Mouse (Mus musculus): ENCODE results near the gene Actn4. TPM values are rescaled to one million over a fixed set of nuclear protein-coding genes. Genes with fewer than 3 reads are reported as not detected.
A peak's percentile ranks its signal among the peaks of the same experiment; 100 is the strongest.

Actn4 gene
- polyA plus RNA-seq, 1 experiment, result 243 TPM

- no peaks in the 10 kb centered on the region for H3K27me3 ChIP-seq (ENCODE audit: control insufficient read depth, insufficient read depth, low read length)
- H3K4me3 ChIP-seq (ENCODE audit: control insufficient read depth, insufficient read depth, low read length), result no peak overlapping the region
- TF ChIP-seq CTCF (IDR thresholded peaks at IDR 0.05; ENCODE audit: borderline replicate concordance, control insufficient read depth, extremely low read depth, insufficient read depth, low read length, poor library complexity) (no peak), POLR2A (IDR thresholded peaks at IDR 0.05; ENCODE audit: control insufficient read depth, extremely low read depth, insufficient read depth, low read length, poor library complexity) (no peak)
- WGBS, result 9% methylated on average over 1 of the region's 1 CpGs
- H3K4me1 ChIP-seq (replicated peaks; ENCODE audit: control insufficient read depth, insufficient read depth, low read length), result peaks cover 44% of the 10 kb centered on the region
- DNase-seq, result no peak
- peak overlapping the region; percentile 36; the same call in 1 of the 2 replicates for H3K27ac ChIP-seq (ENCODE audit: control insufficient read depth, insufficient read depth, low read length)
- no peaks in the 10 kb centered on the region for H3K36me3 ChIP-seq (ENCODE audit: control insufficient read depth, insufficient read depth, low read length)
Measured at GRCm38 (mm10) chr7:28946271-28946610, 15.9 kb downstream of the Actn4 start.

- no peak for DNase-seq
- peaks cover 44% of the 10 kb centered on the region for H3K4me1 ChIP-seq (replicated peaks; ENCODE audit: control insufficient read depth, insufficient read depth, low read length)
- H3K27me3 ChIP-seq (ENCODE audit: control insufficient read depth, insufficient read depth, low read length), result no peaks in the 10 kb centered on the region
- TF ChIP-seq CTCF (IDR thresholded peaks at IDR 0.05; ENCODE audit: borderline replicate concordance, control insufficient read depth, extremely low read depth, insufficient read depth, low read length, poor library complexity) (no peak), POLR2A (IDR thresholded peaks at IDR 0.05; ENCODE audit: control insufficient read depth, extremely low read depth, insufficient read depth, low read length, poor library complexity) (no peak)
- H3K27ac ChIP-seq (ENCODE audit: control insufficient read depth, insufficient read depth, low read length), result no peak overlapping the region; the same call in 1 of the 2 replicates
- H3K4me3 ChIP-seq (ENCODE audit: control insufficient read depth, insufficient read depth, low read length), result no peak overlapping the region
- no peaks in the 10 kb centered on the region for H3K36me3 ChIP-seq (ENCODE audit: control insufficient read depth, insufficient read depth, low read length)
- WGBS, result 85% methylated on average over 10 of the region's 10 CpGs
Measured at GRCm38 (mm10) chr7:28945416-28946270, 16.5 kb downstream of the Actn4 start.

GRCm38 (mm10) chr7:28944756-28945415 lies 17.3 kb downstream of the Actn4 start:
- H3K4me1 ChIP-seq (replicated peaks; ENCODE audit: control insufficient read depth, insufficient read depth, low read length), result peaks cover 50% of the 10 kb centered on the region
- H3K27ac ChIP-seq (ENCODE audit: control insufficient read depth, insufficient read depth, low read length), result peak overlapping the region; percentile 33; the same call in 1 of the 2 replicates
- H3K4me3 ChIP-seq (ENCODE audit: control insufficient read depth, insufficient read depth, low read length), result no peak overlapping the region
- 50% methylated on average over 6 of the region's 6 CpGs for WGBS
- H3K27me3 ChIP-seq (ENCODE audit: control insufficient read depth, insufficient read depth, low read length), result no peaks in the 10 kb centered on the region
- DNase-seq, result no peak
- TF ChIP-seq CTCF (IDR thresholded peaks at IDR 0.05; ENCODE audit: borderline replicate concordance, control insufficient read depth, extremely low read depth, insufficient read depth, low read length, poor library complexity) (no peak), POLR2A (IDR thresholded peaks at IDR 0.05; ENCODE audit: control insufficient read depth, extremely low read depth, insufficient read depth, low read length, poor library complexity) (no peak)
- no peaks in the 10 kb centered on the region for H3K36me3 ChIP-seq (ENCODE audit: control insufficient read depth, insufficient read depth, low read length)

- no peak for TF ChIP-seq CTCF (IDR thresholded peaks at IDR 0.05; ENCODE audit: borderline replicate concordance, control insufficient read depth, extremely low read depth, insufficient read depth, low read length, poor library complexity)
- TF ChIP-seq POLR2A (IDR thresholded peaks at IDR 0.05; ENCODE audit: control insufficient read depth, extremely low read depth, insufficient read depth, low read length, poor library complexity), result no peak
- Histone ChIP-seq H3K36me3 (ENCODE audit: control insufficient read depth, insufficient read depth, low read length) (no peaks in the 10 kb centered on the region), H3K4me1 (replicated peaks; ENCODE audit: control insufficient read depth, insufficient read depth, low read length) (peaks cover 51% of the 10 kb centered on the region), H3K4me3 (ENCODE audit: control insufficient read depth, insufficient read depth, low read length) (no peak overlapping the region), H3K27ac (ENCODE audit: control insufficient read depth, insufficient read depth, low read length) (no peak overlapping the region; the same call in 1 of the 2 replicates), H3K27me3 (ENCODE audit: control insufficient read depth, insufficient read depth, low read length) (no peaks in the 10 kb centered on the region)
- 38% methylated on average over 5 of the region's 5 CpGs for WGBS
- no peak for DNase-seq
Measured at GRCm38 (mm10) chr7:28943451-28944180, 18.5 kb downstream of the Actn4 start.

GRCm38 (mm10) chr7:28941542-28941941 lies 20.6 kb downstream of the Actn4 start:
- no peak for TF ChIP-seq CTCF (IDR thresholded peaks at IDR 0.05; ENCODE audit: borderline replicate concordance, control insufficient read depth, extremely low read depth, insufficient read depth, low read length, poor library complexity)
- TF ChIP-seq POLR2A (IDR thresholded peaks at IDR 0.05; ENCODE audit: control insufficient read depth, extremely low read depth, insufficient read depth, low read length, poor library complexity), result no peak
- Histone ChIP-seq H3K27me3 (ENCODE audit: control insufficient read depth, insufficient read depth, low read length) (no peaks in the 10 kb centered on the region), H3K27ac (ENCODE audit: control insufficient read depth, insufficient read depth, low read length) (peak overlapping the region; percentile 49), H3K4me3 (ENCODE audit: control insufficient read depth, insufficient read depth, low read length) (no peak overlapping the region), H3K4me1 (replicated peaks; ENCODE audit: control insufficient read depth, insufficient read depth, low read length) (peaks cover 45% of the 10 kb centered on the region), H3K36me3 (ENCODE audit: control insufficient read depth, insufficient read depth, low read length) (no peaks in the 10 kb centered on the region)
- 62% methylated on average over 4 of the region's 4 CpGs for WGBS
- no peak for DNase-seq

- Histone ChIP-seq H3K4me1 (replicated peaks; ENCODE audit: control insufficient read depth, insufficient read depth, low read length) (peaks cover 41% of the 10 kb centered on the region), H3K27me3 (ENCODE audit: control insufficient read depth, insufficient read depth, low read length) (no peaks in the 10 kb centered on the region), H3K4me3 (ENCODE audit: control insufficient read depth, insufficient read depth, low read length) (no peak overlapping the region), H3K36me3 (ENCODE audit: control insufficient read depth, insufficient read depth, low read length) (no peaks in the 10 kb centered on the region), H3K27ac (ENCODE audit: control insufficient read depth, insufficient read depth, low read length) (no peak overlapping the region)
- 92% methylated on average over 4 of the region's 4 CpGs for WGBS
- no peak for DNase-seq
- TF ChIP-seq CTCF (IDR thresholded peaks at IDR 0.05; ENCODE audit: borderline replicate concordance, control insufficient read depth, extremely low read depth, insufficient read depth, low read length, poor library complexity) (no peak), POLR2A (IDR thresholded peaks at IDR 0.05; ENCODE audit: control insufficient read depth, extremely low read depth, insufficient read depth, low read length, poor library complexity) (no peak)
Measured at GRCm38 (mm10) chr7:28941129-28941528, 21.0 kb downstream of the Actn4 start.
